Mouse (Mus musculus): Measurements from ENCODE around the gene Hoxa2. TPM values are rescaled to one million over a fixed set of nuclear protein-coding genes. Genes with fewer than 3 reads are reported as not detected.

Gene Hoxa2
- polyA plus RNA-seq, 1 experiment = not detected

GRCm38 (mm10) chr6:52173648-52174047 is 9.0 kb upstream of the Hoxa2 start:
- no peak for TF ChIP-seq POLR2A (IDR thresholded peaks at IDR 0.05; ENCODE audit: borderline replicate concordance, low read depth, low read length)
- no peak for TF ChIP-seq CTCF (IDR thresholded peaks at IDR 0.05; ENCODE audit: low read depth, low read length)
- Histone ChIP-seq H3K4me3 (ENCODE audit: insufficient read depth, low read length) (no peak overlapping the region), H3K4me1 (ENCODE audit: control insufficient read depth, insufficient read depth, low read length) (no peaks in the 10 kb centered on the region), H3K27ac (ENCODE audit: insufficient read depth, low read depth, low read length) (no peak overlapping the region)

DNA sequence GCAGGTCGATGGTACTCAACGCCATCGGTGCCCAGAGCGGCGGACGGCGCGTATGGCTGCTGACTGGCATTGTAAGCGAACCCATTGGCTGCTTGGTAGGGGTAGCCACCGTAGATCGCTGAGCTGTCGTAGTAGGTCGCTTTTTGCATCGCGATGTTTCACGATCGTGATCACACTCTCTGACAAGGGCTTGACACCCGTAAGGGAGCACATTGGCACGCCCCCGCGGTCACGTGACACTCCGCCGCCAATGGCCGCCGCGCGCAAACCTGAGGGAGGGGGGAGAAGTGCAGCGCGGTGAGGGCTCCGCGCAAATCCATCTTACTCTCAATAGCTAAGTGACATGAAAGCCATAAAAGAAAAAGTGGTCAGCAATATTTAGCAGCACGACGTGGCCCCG is 7.9 kb upstream of the Hoxa2 start:
- Histone ChIP-seq H3K4me3 (ENCODE audit: insufficient read depth, low read length) (no peak overlapping the region), H3K27ac (ENCODE audit: insufficient read depth, low read depth, low read length) (no peak overlapping the region), H3K4me1 (ENCODE audit: control insufficient read depth, insufficient read depth, low read length) (no peaks in the 10 kb centered on the region)
- TF ChIP-seq CTCF (IDR thresholded peaks at IDR 0.05; ENCODE audit: low read depth, low read length) = no peak
- TF ChIP-seq POLR2A (IDR thresholded peaks at IDR 0.05; ENCODE audit: borderline replicate concordance, low read depth, low read length) = no peak

DNA sequence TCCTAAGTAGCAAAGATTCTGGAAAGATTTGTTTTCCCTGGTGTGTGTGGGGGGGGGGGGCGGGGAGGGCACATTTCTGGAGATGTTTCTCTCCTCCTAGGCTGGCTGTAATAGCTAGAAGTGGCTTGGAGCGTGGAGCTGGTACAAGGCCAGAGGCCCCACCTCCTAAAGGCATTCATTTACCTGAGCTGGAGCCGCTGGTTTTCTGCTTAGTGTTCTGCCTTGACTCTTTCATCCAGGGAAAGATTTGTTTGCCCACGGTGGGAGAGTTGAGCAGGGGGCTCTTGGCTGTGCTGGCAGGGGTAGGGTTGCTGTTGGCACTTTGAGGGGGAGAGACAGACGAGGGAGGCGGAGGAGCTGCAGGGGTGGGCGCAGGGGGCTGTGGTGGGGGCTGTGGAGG is 7.3 kb upstream of the Hoxa2 start:
- no peaks in the 10 kb centered on the region for H3K4me1 ChIP-seq (ENCODE audit: control insufficient read depth, insufficient read depth, low read length)
- H3K4me3 ChIP-seq (ENCODE audit: insufficient read depth, low read length) = no peak overlapping the region
- TF ChIP-seq POLR2A (IDR thresholded peaks at IDR 0.05; ENCODE audit: borderline replicate concordance, low read depth, low read length) = no peak
- no peak for TF ChIP-seq CTCF (IDR thresholded peaks at IDR 0.05; ENCODE audit: low read depth, low read length)
- no peak overlapping the region for H3K27ac ChIP-seq (ENCODE audit: insufficient read depth, low read depth, low read length)

- Histone ChIP-seq H3K27ac (ENCODE audit: insufficient read depth, low read depth, low read length) (no peak overlapping the region), H3K4me1 (ENCODE audit: control insufficient read depth, insufficient read depth, low read length) (no peaks in the 10 kb centered on the region), H3K4me3 (ENCODE audit: insufficient read depth, low read length) (no peak overlapping the region)
- no peak for TF ChIP-seq CTCF (IDR thresholded peaks at IDR 0.05; ENCODE audit: low read depth, low read length)
- TF ChIP-seq POLR2A (IDR thresholded peaks at IDR 0.05; ENCODE audit: borderline replicate concordance, low read depth, low read length) = no peak
Measured at GRCm38 (mm10) chr6:52171331-52171730, 6.7 kb upstream of the Hoxa2 start.

- Histone ChIP-seq H3K4me1 (ENCODE audit: control insufficient read depth, insufficient read depth, low read length) (no peaks in the 10 kb centered on the region), H3K4me3 (ENCODE audit: insufficient read depth, low read length) (no peak overlapping the region), H3K27ac (ENCODE audit: insufficient read depth, low read depth, low read length) (no peak overlapping the region)
- TF ChIP-seq CTCF (IDR thresholded peaks at IDR 0.05; ENCODE audit: low read depth, low read length) (no peak), POLR2A (IDR thresholded peaks at IDR 0.05; ENCODE audit: borderline replicate concordance, low read depth, low read length) (no peak)
Measured at GRCm38 (mm10) chr6:52170898-52171223, 6.2 kb upstream of the Hoxa2 start.

- no peak overlapping the region for H3K27ac ChIP-seq (ENCODE audit: insufficient read depth, low read depth, low read length)
- H3K4me3 ChIP-seq (ENCODE audit: insufficient read depth, low read length) = no peak overlapping the region
- no peaks in the 10 kb centered on the region for H3K4me1 ChIP-seq (ENCODE audit: control insufficient read depth, insufficient read depth, low read length)
- no peak for TF ChIP-seq CTCF (IDR thresholded peaks at IDR 0.05; ENCODE audit: low read depth, low read length)
- no peak for TF ChIP-seq POLR2A (IDR thresholded peaks at IDR 0.05; ENCODE audit: borderline replicate concordance, low read depth, low read length)
Measured at GRCm38 (mm10) chr6:52170166-52170897, 5.7 kb upstream of the Hoxa2 start.

GRCm38 (mm10) chr6:52169499-52170165 is 5.0 kb upstream of the Hoxa2 start:
- no peak overlapping the region for H3K27ac ChIP-seq (ENCODE audit: insufficient read depth, low read depth, low read length)
- no peak overlapping the region for H3K4me3 ChIP-seq (ENCODE audit: insufficient read depth, low read length)
- no peaks in the 10 kb centered on the region for H3K4me1 ChIP-seq (ENCODE audit: control insufficient read depth, insufficient read depth, low read length)
- TF ChIP-seq POLR2A (IDR thresholded peaks at IDR 0.05; ENCODE audit: borderline replicate concordance, low read depth, low read length) (no peak), CTCF (IDR thresholded peaks at IDR 0.05; ENCODE audit: low read depth, low read length) (no peak)

DNA sequence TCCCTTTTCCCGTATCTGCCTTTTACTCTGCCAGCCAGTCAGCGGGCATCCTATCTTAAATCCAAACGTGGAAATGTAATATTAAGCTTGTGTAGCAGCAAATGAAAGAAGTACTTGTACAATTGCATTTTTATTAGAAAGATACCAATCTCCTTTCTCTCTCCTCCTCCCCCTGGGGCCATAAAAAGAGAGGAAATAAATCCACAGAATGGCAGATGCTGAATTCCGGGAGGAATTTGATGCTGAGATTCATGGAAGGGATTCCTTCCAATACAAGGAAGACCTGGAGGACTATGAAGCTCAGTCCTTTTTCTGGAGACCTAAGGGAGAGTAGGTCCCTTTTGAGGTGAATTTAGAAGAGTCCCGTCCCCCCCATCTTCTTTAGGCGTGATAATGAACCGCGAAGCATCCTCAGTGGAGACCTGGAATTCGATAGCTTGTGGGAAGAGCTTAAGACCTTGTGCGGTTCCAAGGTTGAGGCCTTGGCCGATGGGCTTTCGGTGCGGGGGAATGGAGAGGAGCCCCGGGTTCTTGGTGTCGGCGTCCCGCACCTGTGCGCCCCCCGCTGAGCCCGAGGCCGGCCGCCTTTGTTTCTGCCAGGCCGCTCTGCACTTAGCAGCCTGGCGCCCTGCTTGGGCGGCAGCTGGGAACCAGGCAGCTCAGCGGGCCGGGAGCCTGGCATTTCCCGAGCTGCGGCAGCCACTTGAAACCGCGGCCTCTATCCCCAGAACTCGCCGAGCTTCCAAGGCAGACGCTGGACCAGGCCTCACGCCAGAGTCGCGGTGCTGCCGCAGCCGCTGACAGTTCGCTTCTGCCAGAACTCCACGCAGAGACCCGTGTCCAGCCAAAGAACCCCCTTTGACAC is 3.8 kb upstream of the Hoxa2 start:
- H3K4me3 ChIP-seq (ENCODE audit: insufficient read depth, low read length) = no peak overlapping the region
- no peak overlapping the region for H3K27ac ChIP-seq (ENCODE audit: insufficient read depth, low read depth, low read length)
- H3K4me1 ChIP-seq (ENCODE audit: control insufficient read depth, insufficient read depth, low read length) = no peaks in the 10 kb centered on the region
- TF ChIP-seq POLR2A (IDR thresholded peaks at IDR 0.05; ENCODE audit: borderline replicate concordance, low read depth, low read length) (no peak), CTCF (IDR thresholded peaks at IDR 0.05; ENCODE audit: low read depth, low read length) (no peak)

- Histone ChIP-seq H3K27ac (ENCODE audit: insufficient read depth, low read depth, low read length) (no peak overlapping the region), H3K4me3 (ENCODE audit: insufficient read depth, low read length) (no peak overlapping the region), H3K4me1 (ENCODE audit: control insufficient read depth, insufficient read depth, low read length) (no peaks in the 10 kb centered on the region)
- TF ChIP-seq POLR2A (IDR thresholded peaks at IDR 0.05; ENCODE audit: borderline replicate concordance, low read depth, low read length) (no peak), CTCF (IDR thresholded peaks at IDR 0.05; ENCODE audit: low read depth, low read length) (no peak)
Measured at GRCm38 (mm10) chr6:52167736-52168161, 3.1 kb upstream of the Hoxa2 start.

- Histone ChIP-seq H3K27ac (ENCODE audit: insufficient read depth, low read depth, low read length) (no peak overlapping the region), H3K4me3 (ENCODE audit: insufficient read depth, low read length) (no peak overlapping the region), H3K4me1 (ENCODE audit: control insufficient read depth, insufficient read depth, low read length) (no peaks in the 10 kb centered on the region)
- no peak for TF ChIP-seq CTCF (IDR thresholded peaks at IDR 0.05; ENCODE audit: low read depth, low read length)
- no peak for TF ChIP-seq POLR2A (IDR thresholded peaks at IDR 0.05; ENCODE audit: borderline replicate concordance, low read depth, low read length)
Measured at GRCm38 (mm10) chr6:52167176-52167575, 2.5 kb upstream of the Hoxa2 start.

Measured in bone marrow macrophage, adult 2 months (primary cell).